12 mouse cellular contexts compared by ENCODE assay signal in the genomic region with DNA sequence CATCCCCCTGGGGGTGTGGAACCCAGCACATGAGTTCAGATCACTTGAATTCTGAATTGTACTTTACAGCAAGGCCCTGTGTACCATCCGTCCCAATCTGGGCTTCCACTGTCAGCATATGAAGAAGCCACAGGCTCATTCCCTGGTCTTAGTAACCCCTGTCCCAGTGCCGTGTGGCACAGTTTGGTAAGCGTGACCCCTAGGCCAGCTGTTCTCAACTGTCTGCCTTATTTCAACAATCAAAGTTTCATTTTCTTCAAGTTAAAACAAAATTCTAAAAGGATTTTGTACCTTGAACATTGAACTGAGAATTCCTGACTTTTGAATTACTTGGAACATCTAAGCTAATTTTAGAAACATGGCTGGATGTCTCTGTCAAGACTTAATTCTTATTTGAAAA.
"Had no signal": no experiment of that assay in that cellular context is flagged by ENCODE, and none has a peak within 500 bp of the region (broad histone marks: within the 10 kb centered on the region; RNA-seq: fewer than 3 reads in every experiment).

No protein-coding gene starts in this region.

- H3K36me3 ChIP-seq: intestine, embryonic 15.5 days; limb, embryonic 13.5 days; liver, embryonic 12.5 days; midbrain, embryonic 10.5 days; midbrain, embryonic 15.5 days; neural tube, embryonic 12.5 days had no signal

- H3K4me2 ChIP-seq: intestine, embryonic 15.5 days; limb, embryonic 13.5 days; liver, embryonic 12.5 days; lung, embryonic 14.5 days; midbrain, embryonic 15.5 days; neural tube, embryonic 12.5 days had no signal

- H3K27ac ChIP-seq: intestine, embryonic 15.5 days; limb, embryonic 13.5 days; liver, embryonic 12.5 days; midbrain, embryonic 10.5 days; midbrain, embryonic 15.5 days; neural tube, embryonic 12.5 days had no signal

- H3K9ac ChIP-seq: intestine, embryonic 15.5 days; limb, embryonic 13.5 days; liver, embryonic 12.5 days; lung, embryonic 14.5 days; midbrain, embryonic 15.5 days; neural tube, embryonic 12.5 days had no signal

- H3K4me3 ChIP-seq: intestine, embryonic 15.5 days; limb, embryonic 13.5 days; liver, embryonic 12.5 days; midbrain, embryonic 10.5 days; midbrain, embryonic 15.5 days; neural tube, embryonic 12.5 days had no signal

- DNase-seq: left cerebral cortex, postnatal 4 days; lung, embryonic 14.5 days; lung, postnatal 10 days; lung, postnatal 4 days; thymus, adult 18-20 months; thymus, postnatal 14 days had no signal

- ATAC-seq: intestine, embryonic 15.5 days; liver, embryonic 12.5 days; midbrain, embryonic 15.5 days had no signal

- H3K9me3 ChIP-seq: intestine, embryonic 15.5 days; limb, embryonic 13.5 days; liver, embryonic 12.5 days; midbrain, embryonic 10.5 days; midbrain, embryonic 15.5 days; neural tube, embryonic 12.5 days had no signal

- H3K4me1 ChIP-seq: intestine, embryonic 15.5 days; limb, embryonic 13.5 days; liver, embryonic 12.5 days; midbrain, embryonic 10.5 days; midbrain, embryonic 15.5 days; neural tube, embryonic 12.5 days had no signal

- H3K27me3 ChIP-seq: intestine, embryonic 15.5 days; limb, embryonic 13.5 days; liver, embryonic 12.5 days; midbrain, embryonic 15.5 days; neural tube, embryonic 12.5 days had no signal
